Mouse (Mus musculus) mature B cell (primary cell): Measurements from ENCODE around the gene Urad.

Source experiments
- in situ Hi-C: fragments of 300-500 bp; cut with MboI; formaldehyde crosslinking; loops from 2 replicates; pipeline ENCODE4 v1.14.3; 2019

The Urad gene

DNA sequence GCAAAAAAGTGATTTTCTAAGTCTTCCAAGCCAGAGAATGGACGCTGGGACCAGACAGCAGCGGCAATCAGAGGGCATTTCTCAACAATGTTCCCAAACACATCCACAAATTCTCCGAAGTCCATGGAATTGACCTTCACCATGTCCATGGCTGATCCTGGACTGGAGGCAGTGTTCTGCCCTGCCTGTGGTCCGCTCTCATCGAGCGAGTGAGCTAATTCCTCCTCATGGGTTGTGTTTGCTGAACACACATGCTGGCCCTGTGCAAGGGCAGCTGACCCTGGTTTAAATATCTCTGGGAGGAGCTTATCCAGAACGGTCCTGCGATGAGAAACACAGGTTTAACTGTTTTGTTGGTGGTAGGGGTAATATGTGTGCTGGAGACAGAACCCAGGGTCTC is at the start of gene Urad:
Gene Urad, minus strand, starts transcription at position 258 of the 400 bp plus-strand sequence.
- in situ Hi-C loops, result loop anchor here (10.0 kb wide), 3 partner anchors 407 to 647 kb away; no protein-coding TSS in a partner anchor

DNA sequence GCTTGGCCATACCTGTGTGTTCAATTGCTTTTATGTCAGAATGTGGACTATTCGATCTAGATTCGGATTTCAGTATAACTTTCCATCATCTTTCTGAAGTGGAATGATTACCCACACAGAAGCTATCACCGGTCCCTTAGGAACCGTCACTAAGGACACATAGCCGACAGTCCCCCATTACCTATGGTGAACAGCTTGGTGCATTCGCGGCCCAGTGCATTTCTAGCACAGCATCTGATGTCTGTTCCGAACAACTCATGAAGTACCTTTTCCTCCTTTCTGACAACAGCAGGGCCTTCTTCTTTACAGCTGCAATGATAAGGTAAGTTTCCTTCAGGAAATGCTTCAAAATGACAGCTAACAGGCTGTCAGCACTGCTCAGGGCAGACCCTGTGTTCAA is 48.0 kb upstream of the Urad start:
- in situ Hi-C loops, result no loop called here

DNA sequence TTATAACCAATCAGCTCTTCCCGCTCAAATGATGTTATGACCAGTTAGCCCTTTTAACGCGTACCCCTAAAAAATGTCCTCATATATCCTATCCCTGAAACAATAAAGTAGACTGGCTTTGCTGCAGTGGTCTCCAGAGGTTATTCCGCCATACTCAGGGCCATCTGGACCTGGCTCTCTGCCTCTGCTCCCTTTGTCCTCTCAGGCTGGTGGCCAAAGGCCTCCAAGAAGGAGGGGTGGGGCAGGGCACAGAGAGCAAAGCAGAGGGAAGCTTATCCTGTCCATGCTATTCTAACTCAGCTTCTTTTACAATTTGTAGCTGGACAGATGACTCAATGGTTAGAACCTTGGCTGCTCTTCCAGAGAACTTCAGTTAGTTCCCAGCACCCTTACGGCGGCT is 46.0 kb upstream of the Urad start:
- in situ Hi-C loops, result no loop called here

GRCm38 (mm10) chr5:147365995-147366765 is 43.9 kb upstream of the Urad start:
- in situ Hi-C loops, result no loop called here

DNA sequence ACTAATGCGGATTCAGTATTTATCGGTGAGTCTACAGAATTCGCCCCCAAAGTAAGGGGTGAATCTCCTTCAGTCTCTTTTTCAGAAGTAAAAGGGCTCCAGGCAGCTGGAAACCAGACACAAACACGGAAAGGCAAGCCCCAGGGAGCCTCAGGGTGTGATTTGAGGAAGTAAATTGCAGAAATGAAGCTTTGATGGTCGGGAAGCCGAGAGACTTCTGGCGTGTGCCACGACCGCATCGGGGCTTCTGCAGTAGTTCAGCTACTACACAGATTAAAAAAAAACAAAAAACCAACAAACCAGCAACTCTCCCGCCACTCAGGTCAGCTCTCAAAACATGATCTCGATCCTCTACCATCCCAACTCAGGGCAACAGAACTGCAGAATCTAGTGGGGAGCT is 40.8 kb upstream of the Urad start:
- in situ Hi-C loops, result no loop called here

GRCm38 (mm10) chr5:147358481-147358880 is 36.2 kb upstream of the Urad start:
- in situ Hi-C loops, result no loop called here

GRCm38 (mm10) chr5:147357536-147357935 is 35.3 kb upstream of the Urad start:
- in situ Hi-C loops, result no loop called here

- in situ Hi-C loops, result no loop called here
These were observed 34.2 kb upstream of the Urad start for GRCm38 (mm10) chr5:147356260-147357055.

DNA sequence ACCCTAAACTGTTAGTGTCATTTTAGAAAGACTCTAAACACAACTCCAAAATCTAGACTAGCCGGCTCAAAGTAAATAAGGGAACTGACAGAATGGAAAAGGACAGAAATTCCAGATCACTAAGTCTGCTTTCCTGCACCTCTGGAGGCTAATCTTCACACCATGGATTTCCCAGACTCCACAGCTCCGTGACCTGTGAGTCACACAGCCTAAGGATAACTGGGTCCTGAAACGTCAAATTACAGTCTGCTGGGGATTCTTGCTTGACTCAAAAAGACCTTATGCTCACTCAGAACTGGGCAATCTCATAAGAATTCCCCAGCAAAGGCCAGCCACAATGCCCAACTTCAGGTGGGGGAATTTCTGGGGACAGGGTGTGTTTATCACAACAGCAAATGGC is 33.5 kb upstream of the Urad start:
- in situ Hi-C loops, result no loop called here

DNA sequence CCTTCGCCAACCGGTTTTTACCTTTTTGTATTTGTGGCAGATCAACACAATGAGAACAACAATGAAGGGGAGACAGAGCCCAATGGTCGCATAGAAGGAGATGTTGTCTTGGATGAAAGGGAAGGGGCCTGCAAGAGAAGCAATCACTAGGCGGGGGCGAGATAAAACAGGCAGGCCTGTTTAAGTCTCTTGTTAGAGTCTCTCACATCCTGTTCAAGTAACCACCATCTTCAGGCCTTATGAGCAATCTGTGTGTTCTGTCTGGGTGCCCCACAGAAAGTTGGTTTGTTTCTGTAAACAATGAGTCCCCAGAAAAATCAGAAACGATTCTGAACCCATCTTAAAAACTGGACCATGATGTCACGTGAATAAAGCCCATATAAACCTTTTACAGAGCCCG is 32.7 kb upstream of the Urad start:
- in situ Hi-C loops, result no loop called here

DNA sequence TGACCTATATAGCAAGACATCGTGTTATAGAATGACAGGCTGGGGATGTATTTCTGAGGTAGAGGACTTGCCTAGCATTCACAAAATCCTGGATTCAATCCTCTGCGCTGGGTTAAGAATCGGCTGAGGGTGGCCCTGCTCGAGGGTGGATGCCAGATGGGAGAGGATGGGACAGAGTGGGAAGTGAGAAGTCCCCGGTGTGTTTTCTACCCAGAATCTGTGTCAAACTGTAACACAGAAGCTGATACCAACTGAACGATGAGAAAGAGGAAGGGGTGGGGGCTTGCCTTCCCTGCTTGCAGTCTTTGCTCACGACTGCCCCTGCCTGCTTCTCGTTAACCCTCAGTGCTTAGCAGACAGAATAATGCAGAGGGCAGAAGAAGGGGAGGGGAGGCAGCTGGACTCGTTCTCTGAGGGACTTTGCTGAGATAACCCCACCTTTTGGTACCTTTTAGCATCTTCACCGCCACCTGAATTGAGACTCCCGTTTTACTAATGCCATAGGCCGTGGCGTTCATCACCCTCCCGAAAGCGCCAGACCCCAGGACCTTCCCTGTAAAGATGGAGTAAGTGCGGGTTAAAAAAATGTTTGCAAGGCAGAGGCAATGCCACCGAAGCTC is 32.0 kb upstream of the Urad start:
- in situ Hi-C loops, result no loop called here

DNA sequence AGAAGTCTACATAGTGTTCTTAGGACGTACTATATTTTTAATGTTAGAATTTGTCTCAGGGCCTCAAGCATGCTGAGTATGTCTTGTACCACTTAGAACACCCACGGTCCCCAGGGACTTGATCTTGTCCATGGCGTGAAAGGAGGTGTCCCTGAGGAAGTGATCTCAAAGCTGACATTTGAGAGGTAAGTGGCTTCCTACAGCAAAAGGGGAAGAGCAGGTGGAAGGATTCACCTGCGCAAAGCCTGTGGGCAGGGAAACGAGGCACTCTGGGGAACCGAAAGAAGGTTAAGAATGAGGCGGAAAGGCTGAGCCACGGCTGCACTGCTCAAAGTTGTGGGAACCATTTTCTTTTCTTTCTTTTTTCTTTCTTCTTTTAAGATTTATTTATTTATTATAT is 29.7 kb upstream of the Urad start:
- in situ Hi-C loops, result no loop called here

DNA sequence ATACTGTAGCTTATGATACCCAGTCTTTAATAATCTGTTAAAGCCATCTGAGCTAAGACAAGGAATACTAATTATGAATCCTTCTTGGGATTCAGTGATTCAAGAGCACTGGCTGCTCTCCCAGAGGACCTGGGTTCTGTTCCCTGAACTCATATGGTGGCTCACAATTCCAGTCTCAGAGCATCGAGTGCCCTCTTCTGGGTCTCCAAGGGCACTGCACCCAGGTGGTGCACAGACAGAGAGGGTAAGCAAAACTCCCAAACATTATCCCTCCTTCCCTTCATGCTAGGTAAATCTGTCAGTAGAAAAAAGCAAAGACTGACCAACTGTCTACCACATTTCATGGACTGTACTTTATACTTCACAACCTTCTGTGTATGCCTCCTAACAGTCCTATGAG is 23.7 kb upstream of the Urad start:
- in situ Hi-C loops, result no loop called here

- in situ Hi-C loops, result no loop called here
These were observed 21.7 kb upstream of the Urad start for GRCm38 (mm10) chr5:147343904-147344303.

- in situ Hi-C loops, result no loop called here
These were observed 20.7 kb upstream of the Urad start for GRCm38 (mm10) chr5:147342901-147343300.

- in situ Hi-C loops, result no loop called here
These were observed 18.6 kb upstream of the Urad start for GRCm38 (mm10) chr5:147340741-147341414.

- in situ Hi-C loops, result no loop called here
These were observed 17.3 kb upstream of the Urad start for GRCm38 (mm10) chr5:147339560-147339959.

- in situ Hi-C loops, result no loop called here
These were observed 16.7 kb upstream of the Urad start for GRCm38 (mm10) chr5:147338967-147339366.

DNA sequence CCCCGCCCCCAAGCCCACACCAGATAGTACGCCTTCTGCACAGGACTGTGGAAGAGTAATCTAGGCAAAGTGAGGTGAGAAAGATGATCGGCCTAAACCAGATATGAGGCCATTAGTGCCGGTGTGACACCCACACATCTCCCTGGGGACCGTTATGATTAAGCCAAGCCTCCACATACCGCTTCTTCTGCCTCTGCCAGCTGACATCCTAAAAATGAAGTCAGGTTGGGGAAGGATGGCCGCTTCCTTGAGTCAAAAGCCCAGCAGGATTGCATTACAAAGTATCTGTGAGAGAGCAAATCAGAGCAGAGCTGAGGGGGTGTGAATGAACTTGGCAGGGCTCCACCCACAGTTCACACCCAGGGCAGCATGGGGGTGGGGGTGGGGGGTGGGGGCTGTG is 10.5 kb upstream of the Urad start:
- in situ Hi-C loops, result no loop called here

DNA sequence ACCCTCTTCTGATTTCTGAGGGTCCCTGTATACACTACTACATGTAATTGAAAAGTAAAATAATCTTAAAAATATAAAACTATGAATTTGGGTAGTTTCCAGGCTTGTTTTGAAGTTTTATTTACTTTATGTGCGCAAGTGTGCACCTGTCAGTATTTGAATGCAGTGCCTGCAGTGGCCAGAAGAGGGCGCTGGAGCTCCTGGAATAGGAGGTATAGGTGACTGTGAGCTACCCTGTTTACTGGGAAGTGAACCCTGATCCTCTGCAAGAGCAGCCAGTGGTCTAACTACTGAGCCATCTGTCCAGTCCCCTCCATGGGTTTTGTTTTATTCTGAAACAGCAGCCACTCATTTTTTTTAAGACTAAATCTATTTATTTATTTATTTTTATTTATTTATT is 9.3 kb upstream of the Urad start:
- in situ Hi-C loops, result no loop called here

GRCm38 (mm10) chr5:147329946-147330345 is 7.7 kb upstream of the Urad start:
- in situ Hi-C loops, result loop anchor here (10.0 kb wide), 3 partner anchors 415 to 655 kb away; no protein-coding TSS in a partner anchor

- in situ Hi-C loops, result loop anchor here (10.0 kb wide), 3 partner anchors 413 to 653 kb away; no protein-coding TSS in a partner anchor
These were observed 5.4 kb upstream of the Urad start for GRCm38 (mm10) chr5:147327636-147328035.
